Mouse (Mus musculus): ENCODE measurements around the gene Whamm.

Gene Whamm

DNA sequence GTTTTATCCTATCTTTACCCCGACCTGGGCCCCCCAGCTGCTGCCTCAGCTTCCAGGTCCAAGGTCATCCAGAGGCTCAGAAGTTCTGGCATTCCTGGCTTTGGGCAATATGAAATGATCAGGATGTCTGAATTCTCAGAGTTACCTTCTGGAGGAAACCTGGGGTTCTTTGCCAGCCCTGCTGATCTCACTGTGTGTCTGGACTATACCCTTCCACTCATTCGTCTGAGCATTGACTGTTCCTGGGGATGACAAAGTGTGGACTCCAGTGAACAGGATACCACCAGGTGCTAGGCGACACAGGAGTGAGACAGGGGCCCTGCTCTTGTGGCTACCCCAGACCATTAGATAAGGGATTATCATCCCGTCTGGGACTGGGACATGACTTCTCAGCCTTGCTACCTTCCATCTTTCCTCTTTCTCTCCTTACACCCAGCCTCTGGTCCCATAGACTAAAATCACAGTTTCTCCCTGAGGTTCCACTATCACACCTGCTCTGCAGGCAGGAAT is 7.5 kb upstream of the Whamm start:
- DNase-seq (ENCODE audit: low read depth, low spot score) = no peak

DNA sequence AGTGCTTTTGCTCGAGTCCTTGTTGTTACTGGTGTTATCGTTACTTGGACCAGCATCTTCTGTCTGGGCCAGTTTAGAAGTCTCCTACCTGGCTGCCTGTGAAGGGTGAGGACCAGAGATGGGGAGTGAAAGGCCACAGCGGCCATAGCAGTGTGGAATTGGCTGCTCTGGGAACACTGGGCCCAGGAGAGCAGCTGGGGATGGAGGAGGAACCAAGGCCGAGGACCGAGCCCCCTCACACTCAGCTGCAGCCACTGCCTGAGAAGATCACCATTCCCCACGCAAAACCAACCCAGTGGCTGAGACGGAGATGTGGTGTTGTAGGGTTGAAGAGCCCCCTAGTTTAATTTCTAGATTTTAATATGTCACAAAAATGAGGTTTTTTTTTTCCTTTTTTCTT is 6.3 kb upstream of the Whamm start:
- DNase-seq (ENCODE audit: low read depth, low spot score) = no peak

DNA sequence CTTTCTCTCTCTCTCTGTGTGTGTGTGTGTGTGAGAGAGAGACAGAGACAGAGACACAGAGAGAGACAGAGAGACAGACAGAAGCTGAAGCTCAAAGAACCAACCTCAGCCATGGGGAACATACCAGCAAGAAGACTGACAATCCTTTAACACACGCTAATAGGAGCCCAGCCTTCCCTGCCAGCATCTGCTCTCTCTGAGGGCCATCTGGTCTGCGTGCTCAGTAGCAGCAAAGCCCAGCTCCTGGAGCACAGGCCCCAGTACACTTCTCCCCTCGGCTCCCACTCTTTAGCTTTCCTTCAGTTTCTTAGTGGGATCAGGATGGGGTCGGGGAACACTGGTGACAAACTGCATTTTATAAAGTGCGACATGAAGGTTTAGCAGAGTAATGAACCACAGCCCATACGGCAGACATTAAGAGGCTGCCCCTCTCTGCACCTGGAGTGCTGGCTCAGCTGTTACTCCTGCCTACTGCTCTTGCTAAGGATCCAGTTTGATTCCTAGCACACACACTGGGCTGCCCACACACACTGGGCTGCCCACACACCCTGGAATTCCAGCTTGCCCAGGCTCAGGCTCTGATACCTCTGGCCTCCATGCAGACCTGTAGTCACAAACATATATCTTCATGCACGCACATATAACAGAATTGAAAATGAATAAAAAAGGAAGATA is 5.5 kb upstream of the Whamm start:
- no peak for DNase-seq (ENCODE audit: low read depth, low spot score)

DNA sequence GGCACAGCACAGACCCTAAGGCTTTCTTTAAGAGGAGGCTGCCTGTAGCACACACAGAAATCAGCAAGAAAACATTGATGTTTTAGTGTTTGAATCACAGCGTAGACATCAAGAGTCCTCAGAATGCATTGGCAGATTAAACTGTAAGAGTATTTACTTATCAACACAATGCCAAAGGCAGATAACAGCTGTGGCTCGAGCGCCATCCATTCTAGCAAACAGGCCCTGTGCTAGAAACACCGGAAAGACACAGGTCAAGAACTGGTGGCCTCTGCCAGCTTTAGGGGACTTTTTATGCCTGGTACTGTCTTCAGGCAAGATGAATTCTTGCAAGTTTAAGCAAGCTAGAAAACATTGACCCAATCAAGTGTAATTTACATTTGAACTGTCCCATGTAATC is 4.7 kb upstream of the Whamm start:
- no peak for DNase-seq (ENCODE audit: low read depth, low spot score)

DNA sequence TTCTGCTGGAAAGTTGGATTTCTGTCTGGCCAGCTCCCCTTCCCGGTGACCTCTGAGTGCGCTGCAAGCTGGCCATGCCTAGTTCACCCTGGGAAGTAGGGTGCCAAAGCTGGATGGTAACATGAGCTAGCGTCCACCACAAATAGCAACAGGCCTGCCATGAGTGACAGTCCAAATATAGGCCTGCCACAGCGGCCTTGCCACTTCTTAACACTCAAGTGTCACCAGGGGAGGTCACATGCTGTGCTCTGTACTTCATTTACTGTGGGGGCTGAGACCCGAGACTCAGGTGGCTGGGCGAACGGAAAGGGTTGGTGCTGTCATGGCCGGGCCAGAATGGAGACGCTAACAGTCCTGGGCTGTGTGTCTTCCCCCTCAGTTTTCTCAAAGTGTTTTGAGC is 4.2 kb upstream of the Whamm start, which contains the start of gene Fsd2:
Gene Fsd2, minus strand, starts transcription at position 53 of the 400 bp plus-strand sequence.
- DNase-seq (ENCODE audit: low read depth, low spot score) = no peak

DNA sequence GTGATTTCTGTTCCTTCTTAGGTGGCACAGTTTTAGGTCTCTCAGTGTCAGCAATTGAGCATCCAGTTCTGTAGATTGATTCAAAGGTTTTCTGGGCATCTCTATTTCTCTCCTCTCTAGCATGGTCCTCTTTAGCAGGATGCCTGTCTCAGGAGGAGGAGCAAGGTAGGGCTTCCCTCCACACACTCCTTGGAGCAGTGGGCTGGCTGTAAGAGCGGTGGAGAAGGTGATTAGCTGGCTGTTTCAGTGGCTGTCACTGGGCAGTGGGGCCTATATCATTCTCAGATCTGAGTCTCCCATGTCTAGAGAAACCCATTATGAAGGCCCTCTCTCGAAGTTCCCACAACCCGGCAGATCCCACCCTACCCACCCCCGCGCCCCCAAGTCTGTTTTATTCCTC is 3.7 kb upstream of the Whamm start:
- no peak for DNase-seq (ENCODE audit: low read depth, low spot score)

DNA sequence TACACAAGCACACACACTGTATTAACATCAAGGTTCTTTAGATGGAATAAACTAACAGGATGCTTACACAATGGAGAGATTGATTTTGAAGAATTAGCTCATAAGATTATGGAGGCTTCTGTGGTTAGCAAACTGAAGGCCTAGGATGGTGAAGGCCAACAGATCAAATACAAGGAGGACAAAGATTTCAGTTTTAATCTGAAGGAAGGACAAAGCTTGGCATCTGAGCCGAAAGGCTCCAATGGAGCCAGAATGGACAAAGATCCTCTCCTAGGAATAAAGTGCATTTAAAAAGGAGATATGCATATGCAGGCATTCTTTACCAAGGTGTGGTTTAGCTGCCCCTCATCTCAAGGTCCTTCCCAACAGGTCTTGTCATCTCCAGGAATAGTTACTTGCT is 1.2 kb upstream of the Whamm start:
- no peak for DNase-seq (ENCODE audit: low read depth, low spot score)

DNA sequence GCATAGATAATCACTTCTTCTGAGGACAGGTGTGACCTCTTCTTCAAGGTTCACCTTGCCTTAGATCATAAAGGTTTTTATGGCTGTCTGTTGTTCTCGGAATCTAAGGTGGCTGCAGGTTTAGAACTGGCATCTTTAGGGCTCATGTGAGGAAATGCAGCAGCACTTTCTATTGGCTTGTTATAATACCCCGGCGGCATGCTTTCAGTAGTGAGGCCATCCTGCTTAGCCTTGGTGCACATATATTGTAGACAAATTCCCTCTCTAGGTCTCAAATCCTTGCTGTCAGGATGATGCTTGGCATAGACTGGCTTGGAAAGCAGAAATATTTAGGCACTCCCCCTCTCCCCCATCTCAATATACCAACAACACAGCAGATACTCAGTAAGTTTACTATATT is 795 bp upstream of the Whamm start:
- DNase-seq (ENCODE audit: low read depth, low spot score) = no peak

DNA sequence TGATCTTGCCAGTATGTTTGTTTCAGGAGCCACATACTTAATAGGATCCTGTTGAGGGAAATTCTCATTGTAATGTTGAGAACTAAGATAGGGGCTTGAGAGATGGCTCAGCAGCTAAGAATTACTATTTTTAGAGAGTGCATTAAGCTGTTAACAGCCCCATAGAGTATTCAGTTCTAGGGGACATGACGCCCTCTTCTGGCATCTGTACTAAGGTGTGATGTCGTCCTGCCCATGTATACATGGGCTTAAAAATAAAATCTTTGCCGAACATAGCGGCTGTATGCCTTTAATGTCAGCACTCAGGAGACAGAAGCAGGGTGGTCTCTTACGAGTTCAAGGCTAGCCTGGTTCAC is 336 bp upstream of the Whamm start:
- no peak for DNase-seq (ENCODE audit: low read depth, low spot score)

DNA sequence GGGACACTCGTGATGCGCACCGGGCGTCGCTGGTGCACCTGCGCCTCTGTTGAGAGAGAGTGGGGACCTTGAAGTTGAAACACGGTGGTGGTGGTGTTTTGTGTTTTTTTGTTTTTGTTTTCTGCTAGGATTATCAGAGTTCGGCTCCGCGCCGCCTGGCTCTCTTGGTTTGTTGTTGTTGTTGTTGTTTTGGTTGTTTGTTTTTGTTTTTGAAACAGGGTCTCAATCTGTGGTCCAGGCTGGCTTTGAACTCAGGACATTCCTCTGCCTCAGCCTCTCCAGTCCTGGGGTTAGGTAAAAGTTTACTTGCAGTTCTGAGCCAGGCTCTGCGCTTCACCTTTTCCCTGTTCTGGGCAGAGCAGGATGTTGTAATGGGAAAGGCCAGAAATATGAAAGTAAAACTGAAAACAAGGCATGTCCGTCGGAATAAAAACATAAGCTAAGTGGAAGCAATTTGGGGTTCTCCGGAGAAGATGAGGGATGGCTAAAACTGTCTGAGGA is 925 bp downstream of the Whamm start:
- DNase-seq (ENCODE audit: low read depth, low spot score) = no peak

DNA sequence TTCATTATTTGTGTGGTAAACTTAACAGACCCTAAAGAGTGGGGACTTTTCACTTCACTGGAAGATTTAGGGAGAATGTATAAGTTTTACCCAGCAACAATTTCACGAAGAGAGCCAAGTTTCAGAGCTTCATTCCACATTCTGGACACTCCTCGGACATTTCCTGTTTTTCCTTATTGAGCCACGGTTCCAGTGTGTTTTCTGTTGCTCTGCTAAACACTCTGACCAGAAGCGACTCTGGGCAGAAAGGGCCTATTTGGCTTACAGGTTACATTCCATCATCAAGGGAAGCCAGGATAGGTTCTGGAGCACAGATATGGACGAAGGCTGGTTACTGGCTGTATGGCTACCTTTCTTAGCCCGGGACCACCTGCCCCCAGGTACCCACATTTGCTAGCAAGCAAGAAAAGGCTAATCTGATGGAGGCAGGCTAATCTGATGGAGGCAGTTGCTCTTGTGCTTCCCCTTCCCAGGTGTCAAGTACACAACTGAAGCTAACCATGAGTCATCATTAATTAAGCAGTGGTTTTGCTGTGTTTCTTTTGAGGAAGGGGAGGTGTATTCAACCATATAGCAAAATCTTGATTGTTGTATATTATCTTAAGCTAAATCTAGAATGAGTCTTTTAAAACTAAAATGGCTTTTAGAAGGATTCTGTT is 1.7 kb downstream of the Whamm start:
- DNase-seq (ENCODE audit: low read depth, low spot score) = no peak

DNA sequence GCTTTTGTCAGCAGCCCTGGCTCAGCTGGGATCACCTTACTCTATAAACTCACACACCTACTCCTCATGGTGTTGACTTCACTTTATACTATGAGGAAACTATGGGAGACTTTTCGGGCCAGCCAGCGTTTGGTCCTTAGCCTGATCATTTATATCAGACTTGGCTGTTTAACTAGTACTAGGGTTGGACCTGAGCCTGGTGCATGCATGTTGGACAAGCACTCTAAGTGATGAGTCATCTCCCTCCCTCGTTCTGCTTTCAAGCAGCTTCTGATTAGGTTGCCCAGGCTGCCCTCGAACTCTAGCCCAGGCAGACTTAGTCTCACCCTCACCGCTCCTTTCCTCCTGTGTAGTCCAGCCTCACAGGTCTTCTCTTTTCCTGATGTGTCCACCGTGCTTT is 2.3 kb downstream of the Whamm start:
- no peak for DNase-seq (ENCODE audit: low read depth, low spot score)

DNA sequence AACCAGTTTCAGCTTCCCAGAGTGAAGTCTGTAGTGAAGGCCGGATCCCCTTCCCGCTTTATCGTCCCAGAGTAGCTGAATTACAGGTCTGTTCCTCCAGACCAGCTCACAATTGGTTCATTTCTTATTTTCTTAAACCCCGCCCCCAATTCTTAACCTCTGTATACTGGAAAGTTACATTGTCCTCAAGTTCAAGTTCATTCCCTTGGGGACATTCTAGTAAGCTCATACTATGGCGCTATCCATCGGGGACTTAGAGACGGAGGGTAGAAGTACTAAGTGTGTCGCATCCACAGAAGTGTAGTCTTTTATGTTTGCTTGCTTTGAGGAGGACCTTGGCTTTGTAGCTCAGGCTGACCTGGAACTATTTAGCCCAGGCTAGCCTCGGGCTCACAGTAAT is 2.8 kb downstream of the Whamm start:
- DNase-seq (ENCODE audit: low read depth, low spot score) = no peak

DNA sequence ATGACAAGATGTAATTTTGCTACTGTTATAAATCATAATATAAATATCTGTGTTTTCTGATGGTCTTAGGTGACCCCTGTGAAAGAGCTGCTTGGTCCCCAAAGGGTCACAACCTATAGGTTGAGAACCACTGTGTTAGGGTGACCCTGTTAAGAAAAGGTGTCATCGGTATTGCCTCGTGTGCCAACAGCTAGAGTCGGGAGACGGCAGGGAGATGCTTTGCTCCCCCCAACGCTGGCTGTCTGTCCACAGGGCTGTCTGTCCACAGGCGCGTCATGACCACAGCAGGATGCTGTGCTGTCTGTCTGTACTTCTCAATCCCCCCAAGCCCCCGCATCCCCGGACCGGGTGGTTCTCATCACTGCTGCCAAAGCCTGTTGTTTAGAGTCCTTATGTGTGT is 4.5 kb downstream of the Whamm start:
- no peak for DNase-seq (ENCODE audit: low read depth, low spot score)

DNA sequence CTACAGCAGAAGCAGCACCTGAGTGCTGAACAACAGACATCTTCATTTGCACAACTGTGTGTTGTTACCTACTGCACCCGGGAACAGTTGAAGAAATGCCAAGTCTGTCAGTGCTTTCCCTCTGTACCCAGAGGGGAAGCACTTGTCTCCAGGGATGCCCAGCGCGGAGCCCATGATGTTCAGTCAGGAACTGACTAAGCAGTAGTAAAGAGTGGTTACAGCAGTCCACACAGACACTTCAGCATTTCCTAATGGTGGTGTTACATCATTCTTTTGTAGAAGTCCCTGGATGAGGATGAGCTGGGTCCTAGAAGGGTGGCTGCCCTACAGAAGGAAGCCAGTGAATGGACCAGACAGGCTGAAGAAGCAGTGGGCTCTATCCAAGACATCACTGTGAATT is 6.8 kb downstream of the Whamm start:
- DNase-seq (ENCODE audit: low read depth, low spot score) = no peak

DNA sequence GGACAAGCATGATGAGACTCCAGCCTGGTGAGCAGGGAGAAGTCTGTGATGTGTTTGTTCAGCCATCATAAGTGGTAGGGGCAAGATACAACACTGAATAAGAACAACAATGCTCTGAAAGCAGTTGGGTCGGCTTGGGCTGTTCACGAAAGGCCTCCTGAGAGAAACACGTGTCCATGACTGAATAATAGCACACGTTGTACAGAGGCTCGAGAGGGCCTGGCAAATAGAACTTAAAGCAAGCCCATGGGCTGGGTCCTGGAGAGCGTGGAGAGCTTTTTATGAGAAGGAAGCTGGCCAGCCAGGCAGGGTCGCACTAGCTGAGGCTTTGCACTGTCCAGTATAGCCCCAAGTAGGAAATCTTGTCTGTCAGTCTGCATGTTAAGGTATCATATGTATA is 7.3 kb downstream of the Whamm start:
- DNase-seq (ENCODE audit: low read depth, low spot score) = no peak

DNA sequence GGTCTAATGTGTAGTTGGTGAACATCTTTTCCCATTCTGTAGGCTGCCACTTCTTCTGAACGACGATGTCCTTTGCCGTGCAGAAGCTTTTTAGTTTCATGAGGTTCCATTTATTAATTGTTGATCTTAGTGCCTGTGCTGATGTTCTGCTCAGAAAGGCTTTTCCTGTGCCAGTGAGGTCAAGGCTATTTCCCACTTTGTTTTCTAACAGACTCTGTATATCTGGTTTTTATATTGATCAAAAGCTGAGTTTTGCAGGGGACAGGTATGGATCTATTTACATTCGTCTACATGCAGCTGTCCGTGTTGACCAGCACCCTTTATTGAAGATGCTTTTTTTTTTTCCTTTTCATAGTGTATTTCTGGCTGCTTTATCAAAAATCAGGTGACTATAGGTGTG is 8.2 kb downstream of the Whamm start:
- no peak for DNase-seq (ENCODE audit: low read depth, low spot score)

DNA sequence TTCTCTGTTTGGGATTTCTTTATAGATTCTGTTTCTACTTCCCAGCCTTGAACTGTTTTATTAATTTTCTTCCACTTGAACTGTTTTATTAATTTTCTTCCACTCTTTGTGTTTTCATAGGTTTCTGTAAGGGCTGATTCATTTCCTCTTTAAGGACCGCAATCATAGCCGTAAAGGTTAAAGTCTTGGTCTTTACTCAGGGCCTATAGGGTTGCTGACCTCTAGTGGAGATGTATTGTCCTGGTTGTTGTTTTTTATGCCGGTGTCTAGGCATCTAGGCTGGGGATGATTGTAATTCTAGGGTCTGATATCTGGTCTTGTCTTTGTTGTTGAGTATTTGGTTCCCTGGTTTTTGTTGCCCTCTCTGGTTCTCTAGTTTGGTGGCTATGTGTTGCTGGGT is 12.4 kb downstream of the Whamm start:
- no peak for DNase-seq (ENCODE audit: low read depth, low spot score)

DNA sequence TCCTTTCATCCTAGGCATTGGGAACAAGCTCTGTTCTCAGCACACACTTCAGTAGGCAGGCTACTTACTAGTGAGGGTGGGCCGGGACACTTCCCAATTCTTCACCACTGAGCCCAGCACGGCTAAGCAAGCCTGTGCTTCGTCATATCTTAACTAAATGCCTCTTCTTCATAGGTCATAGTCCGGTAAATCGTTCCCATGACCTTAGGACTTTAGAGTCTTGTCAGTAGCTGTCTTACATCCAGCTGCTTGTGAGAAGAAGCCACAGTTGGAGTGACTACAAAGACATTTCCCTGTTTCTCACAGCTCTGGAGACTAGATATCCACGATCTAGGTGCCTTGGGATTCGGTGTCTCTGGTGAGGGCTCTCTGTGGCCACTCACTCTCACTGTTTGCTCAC is 14.3 kb downstream of the Whamm start:
- DNase-seq (ENCODE audit: low read depth, low spot score) = no peak

DNA sequence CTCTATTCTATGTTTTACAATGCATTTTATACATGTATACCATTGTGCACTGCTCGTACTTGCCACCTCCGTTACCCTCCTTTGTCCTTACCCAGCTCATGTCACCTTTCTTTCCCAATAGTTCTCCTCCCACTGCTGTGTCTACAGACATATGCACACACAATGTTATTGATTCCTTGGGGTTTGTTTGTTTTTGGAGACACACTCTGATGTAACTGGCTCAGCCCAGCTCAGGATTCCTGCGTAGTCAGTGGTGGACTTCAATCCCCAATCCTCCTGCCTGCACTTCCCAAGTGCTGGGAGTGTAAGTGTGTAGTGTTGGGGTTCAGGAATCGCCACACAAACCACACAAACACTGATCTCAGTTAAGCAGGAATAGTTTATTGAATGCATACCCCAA is 16.2 kb downstream of the Whamm start:
- DNase-seq (ENCODE audit: low read depth, low spot score) = no peak

DNA sequence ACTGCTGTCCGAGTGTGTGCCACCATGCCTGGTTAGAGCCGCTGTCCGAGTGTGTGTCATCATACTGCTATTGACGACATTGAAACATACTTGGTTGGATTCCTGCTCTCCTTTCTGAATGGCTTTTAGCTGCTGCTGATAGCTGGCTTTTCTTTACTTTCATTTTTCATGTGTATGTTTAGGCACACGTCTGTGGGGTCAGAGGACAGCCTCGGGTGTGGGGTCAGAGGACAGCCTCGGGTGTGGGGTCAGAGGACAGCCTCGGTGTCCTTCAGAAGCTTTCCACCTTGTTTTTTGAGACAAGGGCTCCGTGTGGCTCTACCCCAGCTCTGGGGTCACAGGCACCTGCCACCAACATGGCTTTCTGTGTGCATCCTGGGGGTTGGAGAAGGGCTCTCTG is 21.6 kb downstream of the Whamm start:
- DNase-seq (ENCODE audit: low read depth, low spot score) = no peak

DNA sequence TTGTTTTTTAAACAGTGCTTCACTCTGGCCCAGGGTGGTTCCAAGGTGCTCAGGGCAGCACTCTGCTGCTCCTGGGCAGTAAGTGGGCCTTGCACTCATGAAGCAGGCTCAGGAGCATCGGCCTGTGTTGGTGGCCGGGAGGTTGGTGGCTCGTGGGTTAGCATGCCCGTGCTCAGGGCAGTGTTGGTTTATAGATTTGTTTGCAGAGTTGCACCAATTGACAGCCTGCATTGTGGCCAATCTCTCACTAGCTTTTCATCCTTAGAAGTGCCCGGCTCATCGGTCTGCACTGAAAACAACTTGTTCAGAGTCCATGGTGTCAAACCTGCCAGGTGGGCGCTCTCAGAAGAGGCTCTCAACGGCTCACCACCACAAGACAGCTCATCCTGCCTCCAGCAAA is 22.3 kb downstream of the Whamm start:
- DNase-seq (ENCODE audit: low read depth, low spot score) = no peak

DNA sequence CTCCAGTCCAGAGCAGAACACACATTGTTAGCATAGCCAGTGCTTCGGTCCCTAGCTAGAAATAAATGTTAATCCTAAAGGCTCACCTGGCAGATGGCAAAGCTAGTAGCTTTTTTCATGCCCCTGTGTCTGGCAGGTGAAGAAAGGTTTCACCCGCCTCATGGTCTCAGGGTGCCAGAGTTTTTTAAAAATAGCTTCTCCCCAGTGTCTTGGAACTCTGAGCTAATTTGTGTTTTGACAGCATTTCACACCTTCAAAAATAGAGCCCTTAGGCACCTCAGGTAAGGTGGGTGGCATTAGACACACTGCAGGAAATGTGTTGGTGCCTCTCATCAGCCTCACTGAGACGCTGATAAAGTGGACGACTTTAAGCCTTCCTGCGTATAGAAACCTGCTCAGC is 24.0 kb downstream of the Whamm start:
- no peak for DNase-seq (ENCODE audit: low read depth, low spot score)

DNA sequence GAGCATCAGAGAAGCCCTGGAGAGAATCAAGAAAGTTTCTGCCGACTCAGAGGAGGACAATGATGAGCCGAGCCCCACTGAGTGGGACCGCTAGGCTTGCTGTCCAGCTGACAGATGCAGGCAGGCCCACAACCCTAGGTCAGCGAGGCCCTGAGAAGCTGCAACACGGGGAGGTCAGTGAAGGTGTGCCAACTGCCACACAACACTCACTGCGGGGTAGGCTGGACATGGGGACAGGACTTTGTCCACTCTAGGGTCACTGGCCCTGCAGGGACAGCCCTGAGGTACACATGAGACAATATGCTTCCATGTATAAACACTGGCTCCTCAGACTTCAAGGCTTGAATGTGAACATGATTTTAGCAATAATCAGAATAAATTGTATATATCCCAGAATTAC is 25.0 kb downstream of the Whamm start:
- no peak for DNase-seq (ENCODE audit: low read depth, low spot score)
